Mouse (Mus musculus) hematopoietic stem cell, adult 5-6 weeks (primary cell): ENCODE measurements around the gene Cnbp. TPM values are rescaled to one million over a fixed set of nuclear protein-coding genes. Genes with fewer than 3 reads are reported as not detected.
A peak's percentile ranks its signal among the peaks of the same experiment; 100 is the strongest.

Source experiments
- ATAC-seq, 2 experiments: fragments of 125-278 bp in 1 of 2; replicated peaks in 1 of 2; 2 replicates each; pipeline ENCODE4 v1.8.0; 2016 to 2017; ENCODE audit warnings: inconsistent platforms in 2 of 2, mild to moderate bottlenecking in 2 of 2, moderate number of reproducible peaks in 2 of 2, low read depth in 1 of 2, moderate TSS enrichment in 1 of 2; ENCODE audit not compliant: low FRiP score in 2 of 2, poor library complexity in 2 of 2, severe bottlenecking in 2 of 2, insufficient read depth in 1 of 2, low TSS enrichment in 1 of 2
- total RNA-seq: library from RNA; stranded (forward); fragments of 172-1452, 232-1000 nt; gene quantifications from 2 replicates; pipeline ENCODE4 v1.2.3, GENCODE M21; 2017

The Cnbp gene
- total RNA-seq, 1 experiment from 2014 or later = 1,457 TPM

DNA sequence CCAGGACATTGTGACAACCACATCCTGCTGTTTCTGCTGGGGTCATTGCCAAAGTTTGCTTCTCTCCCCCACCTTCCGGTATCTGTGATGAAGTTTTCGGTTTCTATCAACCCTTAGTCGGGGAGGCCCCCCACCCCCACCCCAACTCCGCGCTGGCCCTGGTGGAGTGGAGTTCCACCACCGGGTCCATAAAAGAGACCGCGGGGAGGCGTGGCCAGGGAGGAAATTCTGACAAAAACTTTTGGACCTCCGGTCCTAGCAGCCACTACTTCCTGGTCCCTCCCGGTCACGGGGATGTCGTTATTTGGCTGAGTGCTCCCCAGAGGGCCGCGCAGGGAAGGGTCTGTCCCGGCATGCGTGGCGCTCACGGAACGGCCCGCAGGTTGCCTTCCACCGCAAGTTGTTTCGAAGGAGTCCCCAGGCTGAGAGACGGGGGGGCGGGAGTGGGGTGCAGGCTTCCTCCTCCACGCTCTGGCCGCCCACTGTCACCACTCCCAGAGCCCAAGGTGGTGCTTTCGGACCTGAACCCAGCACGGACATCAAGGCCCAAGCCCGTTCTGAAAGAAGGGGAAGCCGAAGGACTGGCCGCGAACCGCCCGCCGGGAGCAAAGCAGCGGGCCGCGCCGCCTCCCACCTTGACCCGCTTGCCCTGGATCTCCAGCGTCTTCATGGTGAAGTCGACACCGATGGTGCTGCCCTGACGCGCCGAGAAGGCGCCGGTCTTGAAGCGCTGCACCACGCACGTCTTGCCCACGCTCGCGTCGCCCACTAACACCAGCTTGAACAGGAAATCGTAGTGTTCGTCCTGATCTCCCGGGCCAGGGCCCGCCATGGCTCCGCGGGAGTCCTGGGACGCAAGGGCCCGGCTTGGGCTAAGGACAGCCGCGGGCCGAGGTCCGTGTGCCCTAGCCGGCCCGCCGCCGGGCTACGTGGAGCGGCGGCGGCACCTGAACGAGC, 39.9 kb downstream of the Cnbp start:
- peak; percentile 16 to 20; a peak in 2 of 4 replicates for ATAC-seq

DNA sequence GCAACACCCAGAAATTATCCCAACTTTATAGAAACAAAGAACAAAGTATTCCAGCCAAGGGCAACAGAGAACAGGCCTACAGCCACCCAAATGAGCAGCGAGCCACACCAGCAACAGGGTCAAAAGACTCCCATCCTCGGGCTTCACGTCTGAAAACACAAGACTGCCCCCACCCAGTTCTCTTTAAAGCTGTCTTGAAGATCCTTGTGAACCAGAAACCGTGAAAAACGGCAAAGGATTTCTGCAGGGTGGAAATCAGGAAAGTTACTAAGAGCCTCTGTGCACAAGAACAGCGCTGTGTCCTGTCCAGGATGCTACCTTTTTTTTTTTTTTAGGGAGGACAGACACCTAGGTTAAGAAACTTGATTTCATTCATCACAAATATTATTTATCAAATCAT, 40.6 kb downstream of the Cnbp start:
- no peak for ATAC-seq

DNA sequence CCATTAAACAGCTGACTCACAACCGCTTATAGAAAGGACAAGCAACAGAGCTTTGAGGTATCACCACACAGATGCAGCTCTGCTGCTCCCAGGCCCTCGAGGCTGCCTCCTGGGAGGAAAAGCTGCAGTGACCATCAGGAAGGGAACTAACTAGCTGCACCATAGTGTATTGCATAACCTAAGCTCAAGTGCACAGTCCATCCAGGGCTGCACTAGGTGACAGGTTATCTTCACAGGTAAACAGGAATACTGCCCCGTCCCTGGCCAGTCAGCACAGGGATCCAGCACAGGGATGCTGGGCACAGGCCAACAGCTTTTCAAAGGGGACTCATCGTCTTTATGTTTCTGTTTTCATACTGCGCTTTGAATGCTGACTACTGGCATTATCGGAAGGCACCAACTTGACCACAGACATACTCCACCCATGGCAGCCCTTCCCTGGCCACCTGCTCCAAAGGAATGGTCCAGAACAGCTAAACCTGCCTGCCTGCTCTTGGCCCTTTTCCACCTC, 41.2 kb downstream of the Cnbp start:
- ATAC-seq = no peak

DNA sequence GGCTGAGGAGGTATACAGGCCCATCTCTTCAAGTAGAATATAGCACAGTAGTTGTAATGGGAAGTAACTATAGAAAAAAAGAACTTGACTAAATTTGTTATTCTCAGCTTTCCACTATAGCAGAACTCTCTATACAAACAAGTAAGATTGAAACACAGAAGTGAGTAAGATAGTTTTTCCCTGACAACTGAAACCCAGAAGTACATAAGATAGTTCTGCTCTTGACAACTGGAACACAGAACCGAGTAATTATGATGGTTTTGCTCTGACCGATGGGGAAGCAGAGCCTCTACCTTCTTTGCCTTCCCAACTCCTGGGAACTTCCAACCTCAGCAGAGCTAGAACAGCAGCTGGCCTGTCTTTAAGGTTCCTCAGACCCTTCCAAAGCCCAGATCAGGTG, 41.8 kb downstream of the Cnbp start:
- no peak for ATAC-seq

DNA sequence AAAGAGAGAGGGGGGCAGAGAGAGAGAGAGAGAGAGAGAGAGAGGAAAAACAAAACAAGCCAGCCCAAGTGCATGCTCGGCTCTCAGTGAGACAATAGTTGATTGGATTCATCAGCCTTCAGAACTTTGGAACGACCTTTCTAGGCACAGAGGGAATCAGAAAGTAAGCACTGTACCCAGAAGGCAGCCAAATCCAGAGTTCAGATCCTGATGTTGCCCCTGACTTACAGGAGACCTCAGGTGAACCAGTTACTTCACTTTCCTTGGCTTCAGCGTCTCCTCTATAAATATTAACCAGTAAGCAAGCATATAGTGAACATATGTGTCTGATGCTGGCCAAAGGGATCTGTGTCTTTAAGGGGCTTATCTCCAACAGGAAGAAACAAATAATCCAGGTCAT, 42.4 kb downstream of the Cnbp start:
- no peak for ATAC-seq

DNA sequence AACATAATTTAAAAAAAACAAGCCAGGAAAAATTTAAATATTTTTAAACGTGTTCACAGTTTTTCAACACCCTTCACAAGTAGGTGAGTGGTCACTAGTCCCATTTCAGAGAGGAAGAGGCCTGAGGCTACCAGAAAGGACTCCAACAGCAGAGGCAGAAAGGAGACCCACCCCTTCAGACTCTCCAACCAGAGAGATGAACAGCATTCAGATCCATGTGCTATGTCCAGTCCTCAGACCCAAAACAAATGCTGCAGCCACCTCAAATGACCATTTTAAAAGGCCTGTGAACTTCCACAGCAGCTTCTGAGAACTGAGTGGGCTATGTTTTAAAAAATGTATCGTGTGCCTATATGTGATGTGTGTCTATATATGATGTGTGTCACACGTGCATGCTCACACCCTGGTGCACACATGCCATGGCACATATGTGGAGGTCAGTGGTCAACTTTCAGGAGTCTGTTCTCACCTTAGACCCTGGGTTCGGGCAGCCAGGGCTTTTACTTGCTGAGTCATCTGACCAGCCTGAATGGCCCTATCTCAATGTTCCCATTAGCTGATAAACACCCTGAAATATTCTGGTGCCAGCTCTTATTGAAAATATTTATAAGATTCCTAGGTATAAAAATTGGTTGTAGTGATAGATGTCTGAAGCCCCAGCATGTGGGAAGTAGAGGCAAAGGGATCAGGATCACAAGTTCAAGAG, 43.0 kb downstream of the Cnbp start:
- ATAC-seq = no peak

DNA sequence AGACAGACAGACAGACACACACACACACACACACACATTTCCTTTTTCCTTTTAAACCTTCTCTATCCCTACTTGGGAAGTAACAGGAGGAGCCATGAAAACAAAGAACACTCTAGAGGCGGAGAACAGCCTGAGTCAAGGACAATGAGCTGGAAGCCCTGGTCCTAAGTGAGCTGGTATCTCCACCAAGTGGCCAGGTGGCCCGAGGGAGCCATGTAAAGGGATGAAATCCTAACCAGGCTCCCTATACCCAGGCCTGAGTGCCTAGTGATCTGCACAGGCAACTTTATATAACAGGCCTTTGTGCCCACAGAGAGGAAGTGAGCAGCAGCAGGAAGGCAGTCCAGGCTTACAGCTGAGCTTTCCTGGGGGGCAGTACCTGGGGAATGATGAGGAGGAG, 44.0 kb downstream of the Cnbp start:
- no peak for ATAC-seq

DNA sequence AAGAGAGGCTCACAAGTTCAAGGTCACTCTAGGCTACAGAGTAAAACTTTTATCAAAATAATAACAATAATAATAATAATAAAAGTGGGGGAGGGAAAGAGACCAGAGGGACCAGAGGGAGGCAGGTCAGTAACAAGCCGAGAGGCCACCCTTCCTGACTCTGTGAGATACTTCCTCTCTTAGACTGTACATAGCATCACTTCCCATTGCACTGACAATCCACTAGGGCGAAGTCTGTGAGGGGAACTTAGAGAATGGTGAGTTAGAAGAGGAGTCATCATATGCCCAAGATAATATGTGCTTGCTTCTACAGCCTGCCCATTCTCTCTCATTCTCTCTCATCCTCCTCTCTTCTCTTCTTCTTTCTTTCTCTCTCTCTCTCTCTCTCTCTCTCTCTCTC, 44.9 kb downstream of the Cnbp start:
- ATAC-seq = peak; percentile 55 to 66

DNA sequence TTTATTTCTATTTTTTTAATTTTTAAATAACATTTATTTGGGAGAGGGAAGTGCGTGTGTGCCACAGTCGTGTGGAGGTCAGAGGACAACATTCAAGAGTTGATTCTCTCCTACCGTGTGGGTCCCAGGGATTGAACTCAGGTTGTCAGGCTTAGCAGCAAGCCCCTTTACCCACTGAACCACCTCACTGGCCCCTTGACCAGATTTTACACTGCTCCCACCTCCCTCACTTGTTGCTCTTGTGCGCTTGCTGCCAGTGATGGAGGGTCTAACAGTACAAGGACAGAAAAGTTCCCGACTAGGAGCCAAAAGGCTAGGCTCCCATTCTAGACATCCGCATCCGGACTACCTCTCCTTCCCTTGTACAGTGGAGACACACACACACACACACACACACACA, 45.5 kb downstream of the Cnbp start:
- ATAC-seq = no peak

DNA sequence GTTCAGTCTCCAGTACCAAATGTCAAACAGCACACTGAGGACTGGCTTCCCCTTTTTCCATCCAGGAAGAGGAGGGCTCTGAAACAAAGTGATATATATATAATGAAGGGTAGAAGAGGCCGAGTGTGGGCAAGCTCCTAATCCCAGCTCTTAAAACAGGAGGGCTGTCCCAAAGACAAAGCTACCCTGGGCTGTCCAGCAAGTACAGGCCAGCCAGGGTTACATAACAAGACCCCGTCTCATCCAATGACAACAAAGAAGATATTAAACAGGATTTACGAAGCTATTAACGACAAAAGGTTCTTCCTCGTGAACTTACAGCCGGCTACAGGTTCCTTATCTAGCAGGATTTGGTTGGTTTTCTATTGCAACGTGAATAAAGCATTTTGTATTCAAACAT, 46.0 kb downstream of the Cnbp start:
- ATAC-seq = no peak

DNA sequence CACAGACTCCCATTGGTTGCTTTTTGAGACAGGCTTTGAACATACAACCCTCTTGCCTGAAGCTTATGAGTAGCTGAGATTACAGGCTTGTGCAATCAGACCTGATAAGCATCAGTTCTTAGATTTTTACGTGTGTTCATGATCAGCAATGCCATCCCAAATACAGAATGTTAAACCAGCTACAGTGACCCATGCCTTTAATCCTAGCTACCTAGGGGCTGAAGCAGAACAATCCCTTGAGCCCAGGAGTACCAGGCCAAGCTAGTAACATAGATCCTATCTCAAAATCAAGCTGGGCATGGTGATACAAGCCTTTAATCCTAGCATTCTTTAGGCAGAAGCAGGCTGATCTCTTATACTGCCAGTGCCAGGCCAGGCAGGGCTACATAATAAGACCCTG, 46.9 kb downstream of the Cnbp start:
- ATAC-seq = no peak

DNA sequence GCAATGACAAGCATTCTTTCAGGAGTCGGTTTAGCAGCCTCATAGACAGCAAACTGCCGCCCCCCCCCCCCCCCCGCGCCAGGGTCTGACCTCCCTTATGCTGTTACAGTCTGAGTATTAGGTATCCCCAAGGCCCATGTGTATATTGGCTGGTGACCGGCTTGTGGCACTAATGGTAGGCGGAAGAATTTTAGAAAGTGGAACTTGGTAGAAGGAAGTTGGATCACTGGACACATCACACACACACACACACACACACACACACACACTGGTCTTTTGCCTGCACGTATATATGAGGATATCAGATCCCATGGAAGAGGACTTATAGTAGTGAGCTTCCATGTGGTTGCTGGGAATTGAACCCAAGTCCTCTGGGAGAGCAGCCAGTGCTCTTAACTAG, 48.4 kb downstream of the Cnbp start:
- no peak for ATAC-seq

DNA sequence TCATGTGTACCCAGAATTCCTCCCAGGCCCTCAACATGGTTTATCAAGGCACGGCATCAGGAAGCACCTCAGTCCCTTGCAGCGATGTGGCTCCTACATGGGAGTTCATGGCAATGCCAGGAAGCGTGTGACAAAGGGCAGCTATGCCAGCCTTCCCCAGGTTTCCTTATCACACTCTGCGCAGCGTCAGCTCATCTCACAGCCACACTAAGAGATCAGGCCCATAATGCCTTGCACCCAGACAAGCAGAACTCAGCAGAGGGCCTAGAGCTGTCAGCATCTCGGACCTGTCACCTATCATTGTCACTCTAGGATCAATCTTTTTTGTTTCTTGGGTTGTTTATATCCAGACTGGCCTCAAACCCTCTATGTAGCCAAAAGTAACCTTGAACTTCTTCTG, 51.3 kb downstream of the Cnbp start:
- ATAC-seq = no peak

DNA sequence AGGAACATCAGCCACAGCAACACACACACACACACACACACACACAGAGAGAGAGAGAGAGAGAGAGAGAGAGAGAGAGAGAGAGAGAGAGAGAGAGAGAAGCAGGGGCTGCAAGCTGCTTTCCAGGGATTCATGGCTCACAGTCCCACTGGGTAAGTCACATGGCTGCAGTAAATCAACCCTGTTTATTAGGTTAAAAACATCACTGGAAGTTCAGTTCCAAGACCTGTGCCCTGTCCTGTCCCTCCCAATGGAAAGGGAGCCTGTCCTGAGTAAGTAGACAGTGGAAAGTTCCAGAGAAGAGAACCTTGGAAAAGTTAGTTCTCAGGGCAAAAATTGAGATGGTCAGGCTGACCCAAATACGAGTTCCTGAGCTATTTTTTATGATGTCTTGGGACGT, 53.6 kb downstream of the Cnbp start:
- no peak for ATAC-seq

DNA sequence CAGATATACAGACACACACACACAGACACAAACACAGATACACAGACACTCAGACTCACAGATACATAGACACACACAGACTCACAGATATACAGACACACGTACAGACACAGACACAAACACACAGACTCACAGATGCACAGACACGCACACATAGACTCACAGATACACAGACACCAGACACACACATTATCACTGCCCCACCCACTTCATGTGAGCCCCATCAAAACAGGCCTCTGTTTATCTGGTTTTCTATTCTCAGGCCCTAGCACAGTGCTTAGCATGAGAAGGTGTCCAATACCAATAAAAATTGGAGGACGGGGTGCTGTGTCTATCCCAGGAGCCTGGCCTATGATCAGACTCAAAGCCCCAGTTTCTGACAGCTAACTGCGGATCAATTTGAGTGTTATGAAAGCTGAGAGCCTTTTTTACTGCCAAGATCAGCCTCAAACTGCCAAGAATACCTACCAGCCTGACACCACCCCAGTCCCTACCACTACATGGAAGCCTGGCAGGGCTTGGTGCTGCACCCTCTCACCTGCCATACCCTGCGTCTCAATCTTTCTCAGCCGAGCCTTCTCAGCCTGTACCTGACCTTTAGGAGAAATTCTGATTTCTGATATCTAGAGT, 54.5 kb downstream of the Cnbp start:
- ATAC-seq = no peak

DNA sequence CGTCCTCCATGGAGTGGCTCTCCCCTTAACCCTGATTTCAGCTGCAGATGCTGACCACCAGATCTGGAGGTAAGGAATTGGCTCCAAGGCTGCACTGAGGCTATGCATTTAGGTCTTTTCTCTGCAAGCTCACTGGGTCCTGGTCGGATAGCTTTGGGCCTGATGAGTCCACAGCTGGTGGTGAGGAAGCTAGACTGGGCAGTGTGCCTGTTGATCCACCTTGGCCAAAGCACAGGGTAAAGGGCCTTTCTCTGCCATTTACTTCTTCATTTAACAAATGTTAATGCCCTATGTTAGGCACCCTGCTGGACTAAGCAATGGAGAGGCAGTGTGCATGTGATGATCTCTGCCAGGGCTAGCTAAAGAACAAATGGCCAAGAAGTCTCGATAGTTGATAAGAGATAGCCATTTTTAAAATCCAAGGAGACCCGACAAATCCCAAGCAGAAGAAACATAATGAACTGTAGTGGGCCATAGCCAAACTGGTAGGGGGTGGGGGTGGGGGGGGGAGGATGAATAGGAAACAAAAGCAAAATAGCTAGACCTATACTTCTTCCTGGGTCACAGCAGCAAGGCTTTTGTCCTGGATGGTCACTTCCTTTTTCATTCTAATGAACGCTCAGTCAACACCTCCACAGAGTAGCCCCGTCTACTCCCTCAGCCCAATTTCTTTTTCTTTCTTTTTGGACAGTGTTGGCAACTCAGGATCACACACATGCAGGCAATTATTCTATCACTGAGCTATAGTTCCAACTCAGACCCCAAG, 55.3 kb downstream of the Cnbp start:
- no peak for ATAC-seq

DNA sequence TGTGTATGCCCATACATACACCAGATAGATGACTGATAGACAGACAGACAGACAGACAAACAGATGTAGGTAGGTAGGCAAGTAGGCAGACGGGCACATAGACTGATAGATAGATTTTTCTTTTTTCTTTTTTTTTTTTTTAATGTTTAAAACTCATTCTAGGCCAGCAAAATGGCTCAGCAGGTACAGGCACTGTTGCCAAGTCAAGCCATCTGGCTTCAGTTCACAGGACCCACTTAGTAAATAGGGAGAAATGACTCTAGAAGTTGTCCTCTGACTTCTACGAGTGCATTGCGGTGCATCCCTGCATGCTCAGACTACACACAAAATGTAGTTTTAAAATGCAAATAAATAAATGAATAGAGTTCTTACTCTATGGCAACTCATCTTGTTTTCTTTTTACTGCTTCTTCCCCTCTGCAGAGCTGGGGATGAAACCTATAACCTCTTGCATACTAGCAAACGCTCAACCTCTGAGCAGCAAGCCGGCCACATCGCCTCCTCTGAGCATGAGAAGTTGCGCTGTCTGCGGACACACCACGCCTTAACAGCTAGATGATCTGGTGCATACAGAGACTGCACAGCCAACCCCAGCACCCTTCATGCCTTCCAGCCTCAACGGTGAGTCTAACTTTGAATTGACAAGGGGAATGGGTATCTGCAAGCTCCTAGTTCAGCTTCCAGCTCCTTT, 56.9 kb downstream of the Cnbp start:
- ATAC-seq = no peak
